Mouse (Mus musculus): ENCODE data around the gene Cd101.

DNA sequence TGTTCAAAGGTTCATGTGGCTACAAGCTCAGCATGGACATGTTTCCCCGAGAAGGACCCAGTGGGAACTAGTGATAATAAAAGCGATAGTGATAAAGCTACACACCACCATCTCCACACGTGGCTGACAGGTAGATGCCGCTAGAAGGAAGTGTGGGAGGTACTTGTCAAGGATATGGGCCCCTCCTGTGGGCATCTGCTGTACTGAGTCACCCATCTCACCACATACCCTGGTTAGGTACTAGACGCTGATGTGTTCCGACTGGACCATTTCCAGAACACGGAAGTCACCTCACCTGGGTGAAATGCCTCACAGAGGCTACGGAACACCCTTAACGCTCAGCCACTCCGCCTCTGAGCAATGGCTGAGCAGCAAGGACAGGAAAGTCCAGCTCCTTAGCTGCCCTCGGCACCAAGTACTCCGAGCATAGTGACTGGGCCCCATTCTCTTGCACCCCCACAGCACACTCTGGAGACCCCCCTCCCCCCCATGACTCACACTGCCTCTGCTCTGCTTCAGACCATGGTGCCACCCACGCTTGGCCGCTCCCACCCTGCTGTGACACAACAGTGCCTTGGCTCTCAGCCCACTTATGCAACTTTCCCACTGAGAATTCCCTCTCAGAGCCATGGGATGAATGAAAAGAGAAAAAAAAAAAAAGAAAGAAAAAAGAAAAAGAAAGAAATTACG, 18.4 kb upstream of the Cd101 start:
- TF ChIP-seq CTCF (IDR thresholded peaks at IDR 0.05; ENCODE audit: borderline replicate concordance, extremely low read depth, insufficient read depth, insufficient read length) (no peak), POLR2A (IDR thresholded peaks at IDR 0.05; ENCODE audit: borderline replicate concordance, extremely low read depth, insufficient read depth, insufficient read length, poor library complexity, severe bottlenecking) (no peak)
